ENCODE assay signal across 8 mouse cellular contexts in the genomic region with DNA sequence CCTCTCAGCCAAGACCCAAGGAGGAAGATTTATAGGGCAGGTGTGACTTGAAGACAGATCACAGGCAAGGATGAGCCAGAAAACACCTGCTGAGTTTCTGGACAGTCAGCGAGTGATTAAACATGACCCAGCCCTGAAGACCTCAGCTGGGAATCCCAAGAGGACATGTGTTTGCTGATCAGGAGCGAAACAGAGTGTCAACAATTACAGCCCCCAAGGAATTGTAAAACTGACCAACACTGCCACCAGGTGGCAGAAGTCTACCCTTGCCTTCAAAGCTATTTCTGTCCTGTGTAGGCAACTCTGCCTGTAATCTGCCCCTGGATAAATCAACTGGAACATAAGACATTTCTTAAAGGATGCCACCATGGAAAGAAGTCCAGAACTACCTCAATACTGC. TPM values are rescaled to one million over a fixed set of nuclear protein-coding genes. Genes with fewer than 3 reads are reported as not detected.
DNase-seq lines count a peak whose midpoint lies in the region; TF ChIP-seq lines count a peak whose summit lies in the region.
"Had no signal": no experiment of that assay in that cellular context is flagged by ENCODE, and none has a peak within 500 bp of the region (broad histone marks: within the 10 kb centered on the region; RNA-seq: fewer than 3 reads in every experiment).

No protein-coding gene starts in this region.

- H3K36me3 ChIP-seq in ES-E14 (ENCODE audit: control insufficient read depth, insufficient read depth, low read length, poor library complexity, severe bottlenecking) = no peaks in the 10 kb centered on the region
- H3K36me3 ChIP-seq: limb, embryonic 15.5 days had no signal

- 0 out of 2 replicates have a peak, but pooled peaks have one; percentile 15 for TF ChIP-seq CTCF in embryonic fibroblast, embryonic 13.5 days (IDR thresholded peaks at IDR 0.05; ENCODE audit: borderline replicate concordance, insufficient read depth, low read length)

- no peak for DNase-seq in ES-E14 (ENCODE audit: low read depth, low spot score)
- peak; percentile 55 for DNase-seq in adrenal gland, postnatal 25 days
- peak; percentile 75 for DNase-seq in heart, postnatal 4 days
- peak; percentile 26 to 74 for DNase-seq in layer of hippocampus, adult 18-20 months (ENCODE audit: low spot score in 2 of 2)
- peak; percentile 65 for DNase-seq in lung, postnatal 25 days (ENCODE audit: low spot score)
- peak; percentile 71 to 77 for DNase-seq in right cerebral cortex, adult 2 months (ENCODE audit: low spot score in 2 of 2)

- in situ Hi-C loops in ES-E14 (cut with MboI; ENCODE audit: low sequenced_read_pairs in 2 of 2, unreplicated experiment in 2 of 2) = loop anchor here (5.0 kb wide), 2 partner anchors 63 to 72 kb away; partner anchors contain the start of gene Entpd6 (in 1 of the 2)

- no peaks in the 10 kb centered on the region for H3K9me3 ChIP-seq in ES-E14 (ENCODE audit: control insufficient read depth, insufficient read depth, low read depth, low read length)
- H3K9me3 ChIP-seq: limb, embryonic 15.5 days had no signal

- TF ChIP-seq POLR2A in embryonic fibroblast, embryonic 13.5 days (IDR thresholded peaks at IDR 0.05; ENCODE audit: low read depth, low read length) = no peak

- no peak overlapping the region for H3K4me3 ChIP-seq in ES-E14 (ENCODE audit: insufficient read depth in 1 of 2, low read depth in 1 of 2, low read length in 2 of 2, poor library complexity in 1 of 2, severe bottlenecking in 1 of 2)
- H3K4me3 ChIP-seq in embryonic fibroblast, embryonic 13.5 days (ENCODE audit: insufficient read depth, low read length) = no peak overlapping the region
- H3K4me3 ChIP-seq: limb, embryonic 15.5 days had no signal

- no peak overlapping the region for H3K27ac ChIP-seq in ES-E14 (ENCODE audit: insufficient read depth, low read depth, low read length, poor library complexity, severe bottlenecking)
- no peak overlapping the region for H3K27ac ChIP-seq in embryonic fibroblast, embryonic 13.5 days (ENCODE audit: insufficient read depth, low read length)
- H3K27ac ChIP-seq: limb, embryonic 15.5 days had no signal

- no peaks in the 10 kb centered on the region for H3K4me1 ChIP-seq in ES-E14 (ENCODE audit: control insufficient read depth in 2 of 2, insufficient read depth in 2 of 2, low read length in 2 of 2, poor library complexity in 1 of 2)
- no peaks in the 10 kb centered on the region for H3K4me1 ChIP-seq in embryonic fibroblast, embryonic 13.5 days (ENCODE audit: control insufficient read depth, insufficient read depth, low read length)

- no peak overlapping the region for H3K9ac ChIP-seq in ES-E14 (ENCODE audit: insufficient read depth, low read depth, low read length, poor library complexity, severe bottlenecking)
- H3K9ac ChIP-seq: limb, embryonic 15.5 days had no signal

TF ChIP-seq in ES-E14, 5 proteins besides CTCF, POLR2A, EP300 and RAD21:
- TF ChIP-seq HCFC1 (IDR thresholded peaks at IDR 0.05; ENCODE audit: borderline replicate concordance, insufficient read depth, low read length) (no peak), ZC3H11A (IDR thresholded peaks at IDR 0.05; ENCODE audit: borderline replicate concordance, low read depth, low read length) (peak; percentile 99)

RNA-seq across cellular contexts. Expression of gene Acss1, which starts 6.6 kb away (rescaled TPM):
- total RNA-seq in ES-E14 (2012; rRNA removed) = 3.2 and 4.0 TPM in 2 replicates
- total RNA-seq in adrenal gland, postnatal 25 days (2021) = 17.3 and 23.4 TPM in 2 replicates
- 0.47 TPM in 1 of 2 replicates, not detected in the other for polyA plus RNA-seq in embryonic fibroblast, embryonic 13.5 days (2011; ENCODE audit: insufficient read length, low read depth, missing spikeins)
- 10 to 100 TPM; 26.7 to 27.3 TPM for total RNA-seq in heart, postnatal 4 days (2021)
- 10 to 100 TPM; 23.7 to 25.7 TPM for total RNA-seq in layer of hippocampus, adult 18-20 months (2021)

RNA-seq across cellular contexts. Expression of gene Vsx1, which starts 14.3 kb away (rescaled TPM):
- total RNA-seq in ES-E14 (2012; rRNA removed) = 0.13 TPM in 1 of 2 replicates, not detected in the other
- not detected in 2 replicates for total RNA-seq in adrenal gland, postnatal 25 days (2021)
- not detected in 2 replicates for polyA plus RNA-seq in embryonic fibroblast, embryonic 13.5 days (2011; ENCODE audit: insufficient read length, low read depth, missing spikeins)
- total RNA-seq in heart, postnatal 4 days (2021) = not detected
- not detected for total RNA-seq in layer of hippocampus, adult 18-20 months (2021)
- polyA plus RNA-seq: limb, embryonic 15.5 days had no signal
